Mouse (Mus musculus): ENCODE measurements at regions not wholly inside any gene's neighbourhood (a gene's known extent, or its start where the extent isn't known, plus 50 kb on each side); places are given as distances from the start of the nearest gene placed in this dataset.

- 93% methylated on average over 10 of the region's 10 CpGs for WGBS
- Histone ChIP-seq H3K4me1 (replicated peaks) (peaks cover 14% of the 10 kb centered on the region), H3K36me3 (no peaks in the 10 kb centered on the region), H3K27ac (no peak overlapping the region), H3K4me2 (no peak overlapping the region), H3K4me3 (no peak overlapping the region), H3K9ac (no peak overlapping the region), H3K27me3 (no peaks in the 10 kb centered on the region), H3K9me3 (no peaks in the 10 kb centered on the region)
- ATAC-seq (ENCODE audit: low FRiP score) = no peak
Observed at GRCm38 (mm10) chr3:8751356-8751755, 858.5 kb downstream of the Zfp704 start.

GRCm38 (mm10) chr3:8750858-8751257 is 859.0 kb downstream of the Zfp704 start:
- Histone ChIP-seq H3K9ac (no peak overlapping the region), H3K27me3 (no peaks in the 10 kb centered on the region), H3K4me3 (no peak overlapping the region), H3K27ac (no peak overlapping the region), H3K9me3 (no peaks in the 10 kb centered on the region), H3K36me3 (no peaks in the 10 kb centered on the region), H3K4me1 (replicated peaks) (peaks cover 14% of the 10 kb centered on the region), H3K4me2 (no peak overlapping the region)
- 68% methylated on average over 4 of the region's 4 CpGs for WGBS
- ATAC-seq (ENCODE audit: low FRiP score) = no peak

- 90% methylated on average over 11 of the region's 11 CpGs for WGBS
- Histone ChIP-seq H3K9me3 (no peaks in the 10 kb centered on the region), H3K4me1 (replicated peaks) (peaks cover 14% of the 10 kb centered on the region), H3K36me3 (no peaks in the 10 kb centered on the region), H3K9ac (no peak overlapping the region), H3K4me2 (no peak overlapping the region), H3K27me3 (no peaks in the 10 kb centered on the region), H3K4me3 (no peak overlapping the region), H3K27ac (no peak overlapping the region)
- ATAC-seq (ENCODE audit: low FRiP score) = no peak
Observed at GRCm38 (mm10) chr3:8750162-8750561, 859.7 kb downstream of the Zfp704 start.

DNA sequence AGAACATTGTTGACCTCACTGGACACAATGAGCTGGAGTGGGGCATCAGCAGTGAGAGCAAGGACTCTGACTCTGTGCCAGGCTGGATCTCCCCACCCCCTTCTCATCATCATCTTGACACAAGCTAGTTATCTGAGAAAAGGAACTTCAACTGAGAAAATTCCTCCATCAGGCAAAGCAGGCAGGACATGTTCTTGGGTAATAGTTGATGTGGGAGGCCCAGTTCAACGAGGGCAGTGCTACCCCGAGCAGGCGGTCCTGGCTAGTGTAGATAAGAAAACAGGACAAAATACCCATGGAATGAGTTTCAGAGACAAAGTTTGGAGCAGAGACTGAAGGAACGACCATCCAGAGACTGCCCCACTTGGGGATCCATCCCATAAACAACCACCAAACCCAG is 862.7 kb downstream of the Zfp704 start:
- no peaks in the 10 kb centered on the region for H3K9me3 ChIP-seq
- ATAC-seq (ENCODE audit: low FRiP score) = no peak
- 95% methylated on average over 4 of the region's 4 CpGs for WGBS
- no peak overlapping the region for H3K9ac ChIP-seq
- no peak overlapping the region for H3K4me2 ChIP-seq
- no peak overlapping the region for H3K4me3 ChIP-seq
- no peaks in the 10 kb centered on the region for H3K4me1 ChIP-seq (replicated peaks)
- H3K36me3 ChIP-seq = no peaks in the 10 kb centered on the region
- H3K27me3 ChIP-seq = no peaks in the 10 kb centered on the region
- no peak overlapping the region for H3K27ac ChIP-seq

GRCm38 (mm10) chr3:8746677-8747076 is 863.2 kb downstream of the Zfp704 start:
- no peak for ATAC-seq (ENCODE audit: low FRiP score)
- Histone ChIP-seq H3K4me2 (no peak overlapping the region), H3K9ac (no peak overlapping the region), H3K27me3 (0 out of 2 replicates have a peak, but pooled peaks cover 3% of the 10 kb centered on the region), H3K4me3 (no peak overlapping the region), H3K27ac (no peak overlapping the region), H3K36me3 (no peaks in the 10 kb centered on the region), H3K4me1 (replicated peaks) (no peaks in the 10 kb centered on the region), H3K9me3 (no peaks in the 10 kb centered on the region)
- WGBS = 98% methylated on average over 3 of the region's 3 CpGs

- Histone ChIP-seq H3K27me3 (0 out of 2 replicates have a peak, but pooled peaks cover 4% of the 10 kb centered on the region), H3K4me3 (no peak overlapping the region), H3K9me3 (no peaks in the 10 kb centered on the region), H3K4me1 (replicated peaks) (no peaks in the 10 kb centered on the region), H3K4me2 (no peak overlapping the region), H3K27ac (no peak overlapping the region), H3K9ac (no peak overlapping the region), H3K36me3 (no peaks in the 10 kb centered on the region)
- 88% methylated on average over 1 of the region's 1 CpGs for WGBS
- ATAC-seq (ENCODE audit: low FRiP score) = no peak
Observed at GRCm38 (mm10) chr3:8746037-8746436, 863.8 kb downstream of the Zfp704 start.

- Histone ChIP-seq H3K27me3 (0 out of 2 replicates have a peak, but pooled peaks cover 4% of the 10 kb centered on the region), H3K4me3 (no peak overlapping the region), H3K4me1 (replicated peaks) (no peaks in the 10 kb centered on the region), H3K36me3 (no peaks in the 10 kb centered on the region), H3K4me2 (no peak overlapping the region), H3K9me3 (no peaks in the 10 kb centered on the region), H3K27ac (no peak overlapping the region), H3K9ac (no peak overlapping the region)
- no peak for ATAC-seq (ENCODE audit: low FRiP score)
- WGBS = 76% methylated on average over 6 of the region's 6 CpGs
Observed at GRCm38 (mm10) chr3:8744857-8745256, 865.0 kb downstream of the Zfp704 start.

DNA sequence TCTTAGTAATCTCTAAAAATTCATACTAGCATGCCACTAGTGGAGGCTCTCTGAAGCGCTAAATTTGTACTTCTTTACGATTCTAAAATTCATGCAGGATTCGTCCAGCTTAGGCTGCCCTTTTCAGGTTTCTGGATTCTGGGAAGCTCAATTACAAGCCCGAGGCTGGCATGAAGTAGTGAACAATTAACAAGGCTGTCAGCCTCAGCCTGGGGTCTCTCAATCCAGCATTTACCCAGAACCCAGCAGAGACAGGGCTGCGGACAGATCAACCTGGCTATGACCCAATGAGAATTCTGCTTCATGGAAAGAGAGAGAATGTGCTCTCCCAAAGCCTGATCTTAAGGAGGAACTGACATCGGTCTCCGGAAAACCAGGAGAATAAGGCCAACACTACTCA is 866.2 kb downstream of the Zfp704 start:
- WGBS = 80% methylated on average over 7 of the region's 7 CpGs
- H3K27me3 ChIP-seq = 0 out of 2 replicates have a peak, but pooled peaks cover 4% of the 10 kb centered on the region
- no peak for ATAC-seq (ENCODE audit: low FRiP score)
- H3K4me3 ChIP-seq = no peak overlapping the region
- H3K27ac ChIP-seq = no peak overlapping the region
- no peaks in the 10 kb centered on the region for H3K36me3 ChIP-seq
- no peak overlapping the region for H3K4me2 ChIP-seq
- no peaks in the 10 kb centered on the region for H3K9me3 ChIP-seq
- no peaks in the 10 kb centered on the region for H3K4me1 ChIP-seq (replicated peaks)
- no peak overlapping the region for H3K9ac ChIP-seq

GRCm38 (mm10) chr3:8741266-8742023 is 868.4 kb downstream of the Zfp704 start:
- Histone ChIP-seq H3K4me3 (no peak overlapping the region), H3K4me2 (no peak overlapping the region), H3K4me1 (replicated peaks) (peaks cover 9% of the 10 kb centered on the region), H3K9me3 (no peaks in the 10 kb centered on the region), H3K27ac (no peak overlapping the region), H3K36me3 (no peaks in the 10 kb centered on the region), H3K27me3 (0 out of 2 replicates have a peak, but pooled peaks cover 4% of the 10 kb centered on the region), H3K9ac (no peak overlapping the region)
- no peak for ATAC-seq (ENCODE audit: low FRiP score)
- WGBS = 88% methylated on average over 8 of the region's 8 CpGs

- Histone ChIP-seq H3K9me3 (no peaks in the 10 kb centered on the region), H3K4me1 (replicated peaks) (peaks cover 15% of the 10 kb centered on the region), H3K9ac (no peak overlapping the region), H3K36me3 (no peaks in the 10 kb centered on the region), H3K27ac (no peak overlapping the region), H3K4me3 (no peak overlapping the region), H3K27me3 (0 out of 2 replicates have a peak, but pooled peaks cover 4% of the 10 kb centered on the region), H3K4me2 (no peak overlapping the region)
- WGBS = 70% methylated on average over 5 of the region's 5 CpGs
- no peak for ATAC-seq (ENCODE audit: low FRiP score)
Observed at GRCm38 (mm10) chr3:8740710-8741109, 869.2 kb downstream of the Zfp704 start.

DNA sequence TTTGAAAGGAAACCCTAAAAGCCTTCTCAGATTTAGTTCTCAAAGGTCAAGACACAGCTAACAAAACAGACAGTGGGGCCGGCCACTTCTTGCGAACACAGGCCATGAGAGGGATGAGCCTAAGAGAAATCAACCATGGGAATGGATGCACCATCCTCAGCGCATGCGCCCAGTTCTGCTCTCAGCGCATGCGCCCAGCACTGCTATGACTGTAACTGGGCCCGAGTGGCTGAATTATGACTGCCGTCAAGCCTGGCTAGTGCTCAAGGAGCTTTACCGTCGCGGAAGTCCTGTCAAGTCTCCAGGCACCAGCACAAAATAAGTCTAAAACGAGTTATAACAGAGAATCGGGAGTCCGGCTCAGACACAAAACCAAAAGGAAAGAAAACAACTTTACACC is 870.6 kb downstream of the Zfp704 start:
- 91% methylated on average over 14 of the region's 14 CpGs for WGBS
- Histone ChIP-seq H3K4me2 (no peak overlapping the region), H3K4me3 (no peak overlapping the region), H3K36me3 (no peaks in the 10 kb centered on the region), H3K9ac (no peak overlapping the region), H3K4me1 (replicated peaks) (peaks cover 15% of the 10 kb centered on the region), H3K27ac (no peak overlapping the region), H3K9me3 (no peaks in the 10 kb centered on the region), H3K27me3 (0 out of 2 replicates have a peak, but pooled peaks cover 4% of the 10 kb centered on the region)
- no peak for ATAC-seq (ENCODE audit: low FRiP score)

DNA sequence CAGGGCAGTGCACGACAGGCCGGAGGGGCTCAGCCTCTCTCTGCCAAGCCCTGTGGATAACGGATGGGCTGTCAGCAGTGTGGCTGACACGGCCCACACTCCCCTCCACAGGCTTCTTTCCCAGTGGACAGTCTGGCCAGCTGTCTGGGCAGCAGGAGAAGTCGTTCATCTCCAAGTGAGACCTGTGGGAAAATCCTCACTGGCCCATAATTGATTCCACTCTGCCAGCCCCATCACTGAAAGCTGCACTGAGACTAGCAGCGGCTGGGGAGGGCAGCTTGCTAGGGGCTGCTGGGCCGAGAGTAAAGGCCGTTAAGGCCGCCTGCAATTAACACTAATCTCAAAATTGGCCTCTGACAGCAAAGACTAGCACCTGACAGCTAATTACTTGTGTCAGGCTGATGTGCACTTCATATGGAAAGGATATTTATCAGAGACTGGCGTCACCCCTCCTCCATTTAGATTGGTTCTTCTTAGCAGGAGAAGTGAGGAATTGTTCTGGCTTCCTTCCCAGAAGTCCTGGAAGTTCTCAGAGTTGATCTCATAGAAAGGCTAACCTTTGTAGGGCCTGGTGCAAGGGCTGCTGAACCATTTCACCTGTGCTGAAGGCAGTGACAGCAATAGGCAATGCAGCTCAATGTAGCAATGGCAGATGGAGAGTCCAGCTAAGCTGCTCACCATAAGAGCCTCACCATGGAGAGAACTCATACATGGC is 873.5 kb downstream of the Zfp704 start:
- no peaks in the 10 kb centered on the region for H3K36me3 ChIP-seq
- peak overlapping the region; percentile 24; the same call in 1 of the 2 replicates for H3K9ac ChIP-seq
- H3K27me3 ChIP-seq = 0 out of 2 replicates have a peak, but pooled peaks cover under 1% of the 10 kb centered on the region
- no peak overlapping the region for H3K4me3 ChIP-seq
- peak overlapping the region; percentile 55 for H3K27ac ChIP-seq
- H3K9me3 ChIP-seq = no peaks in the 10 kb centered on the region
- H3K4me2 ChIP-seq = no peak overlapping the region
- H3K4me1 ChIP-seq (replicated peaks) = peaks cover 15% of the 10 kb centered on the region
- peak; percentile 81 for ATAC-seq (ENCODE audit: low FRiP score)
- 15% methylated on average over 10 of the region's 10 CpGs for WGBS

Measured in hindbrain, embryonic 13.5 days (tissue).